Mouse (Mus musculus): Measurements from ENCODE around the gene Endog. TPM values are rescaled to one million over a fixed set of nuclear protein-coding genes. Genes with fewer than 3 reads are reported as not detected.

Endog gene
- total RNA-seq (2014; rRNA removed): 43.7 and 51.3 TPM in 2 replicates
- 38.9 and 42.2 TPM in 2 replicates for polyA plus RNA-seq (2015; fragmentation: Nextera tagmentation; extraction: Ambion mirVana)

GRCm38 (mm10) chr2:30171371-30171996 is at the start of gene Endog:
Gene Endog, plus strand, starts transcription at chr2:30171493.
- DNase-seq (ENCODE audit: low spot score) (peak; percentile 94), ATAC-seq (ENCODE audit: low FRiP score) (peak; percentile 95)
- H3K27ac ChIP-seq (ENCODE audit: low read depth, low read length): peak within 1 kb of the TSS; percentile 90
- peak within 1 kb of the TSS; percentile 65 for H3K4me2 ChIP-seq (ENCODE audit: low read depth, low read length, poor library complexity, severe bottlenecking)
- peaks cover 8% of the 10 kb centered on the region; the same call in 1 of the 2 replicates for H3K4me1 ChIP-seq (ENCODE audit: insufficient read depth, low read length)
- no peaks in the 10 kb centered on the region for H3K9me3 ChIP-seq (ENCODE audit: low read length)
- WGBS: under 1% methylated on average over 73 of the region's 75 CpGs
- peak within 1 kb of the TSS; percentile 56 for H3K4me3 ChIP-seq (ENCODE audit: low read depth, low read length)
- peaks cover 39% of the 10 kb centered on the region for H3K36me3 ChIP-seq (ENCODE audit: insufficient read depth, low read length)
- H3K9ac ChIP-seq (replicated peaks; ENCODE audit: low read length, poor library complexity, severe bottlenecking): peak within 1 kb of the TSS; percentile 77
- TF ChIP-seq CTCF (IDR thresholded peaks at IDR 0.05): no peak; the same call in 1 of the 2 replicates
- H3K27me3 ChIP-seq (ENCODE audit: insufficient read depth, low read length): no peaks in the 10 kb centered on the region

GRCm38 (mm10) chr2:30122766-30123165 is 48.5 kb upstream of the Endog start:
- Histone ChIP-seq H3K4me2 (ENCODE audit: low read depth, low read length, poor library complexity, severe bottlenecking) (peak overlapping the region; percentile 75), H3K9me3 (ENCODE audit: low read length) (no peaks in the 10 kb centered on the region), H3K4me1 (ENCODE audit: insufficient read depth, low read length) (peaks cover 6% of the 10 kb centered on the region), H3K36me3 (ENCODE audit: insufficient read depth, low read length) (0 out of 2 replicates have a peak, but pooled peaks cover 5% of the 10 kb centered on the region), H3K4me3 (ENCODE audit: low read depth, low read length) (no peak overlapping the region), H3K9ac (replicated peaks; ENCODE audit: low read length, poor library complexity, severe bottlenecking) (no peak overlapping the region), H3K27ac (ENCODE audit: low read depth, low read length) (no peak overlapping the region), H3K27me3 (ENCODE audit: insufficient read depth, low read length) (no peaks in the 10 kb centered on the region)
- no peak for TF ChIP-seq CTCF (IDR thresholded peaks at IDR 0.05)
- DNase-seq (ENCODE audit: low spot score) (no peak), ATAC-seq (ENCODE audit: low FRiP score) (no peak)
- WGBS: 84% methylated on average over 5 of the region's 5 CpGs

DNA sequence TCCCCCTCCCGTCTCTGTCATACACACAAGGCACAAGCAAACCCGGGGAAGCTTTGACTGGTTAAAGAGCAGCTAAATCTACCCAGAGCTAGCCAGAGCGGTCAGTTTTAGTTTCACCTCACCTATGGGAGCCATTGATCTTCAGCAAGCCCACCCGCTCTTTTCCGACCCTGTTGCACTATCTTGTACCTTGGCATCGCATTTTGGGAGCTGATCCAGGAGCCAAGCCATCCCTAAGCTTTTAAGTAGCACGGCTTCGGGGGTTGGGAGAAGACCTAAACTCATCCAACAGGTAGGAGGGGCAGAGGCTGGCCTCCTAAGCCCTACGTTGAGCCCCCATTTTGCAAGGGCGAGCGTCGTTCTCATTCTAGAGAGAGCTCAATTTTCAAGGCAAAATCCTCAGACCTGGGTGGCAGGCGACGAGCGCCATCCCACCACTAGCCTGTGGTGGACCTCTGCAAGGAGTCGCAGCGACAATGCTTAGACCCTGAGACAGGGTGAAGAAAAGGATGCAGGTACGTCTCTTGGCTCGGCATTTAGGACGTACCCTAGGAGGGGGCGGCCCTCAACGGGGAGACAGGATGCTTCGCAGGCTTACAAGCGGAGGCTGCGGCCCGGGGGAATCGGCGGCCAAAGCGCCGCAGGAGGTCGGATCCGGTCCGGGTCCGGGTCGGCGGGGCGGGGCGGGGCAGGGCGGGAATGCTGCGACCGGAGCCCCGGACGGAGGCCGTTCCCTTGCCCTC is 47.4 kb upstream of the Endog start:
- peak; percentile 57; the same call in 1 of the 2 replicates for ATAC-seq (ENCODE audit: low FRiP score)
- WGBS: 2% methylated on average over 35 of the region's 44 CpGs

DNA sequence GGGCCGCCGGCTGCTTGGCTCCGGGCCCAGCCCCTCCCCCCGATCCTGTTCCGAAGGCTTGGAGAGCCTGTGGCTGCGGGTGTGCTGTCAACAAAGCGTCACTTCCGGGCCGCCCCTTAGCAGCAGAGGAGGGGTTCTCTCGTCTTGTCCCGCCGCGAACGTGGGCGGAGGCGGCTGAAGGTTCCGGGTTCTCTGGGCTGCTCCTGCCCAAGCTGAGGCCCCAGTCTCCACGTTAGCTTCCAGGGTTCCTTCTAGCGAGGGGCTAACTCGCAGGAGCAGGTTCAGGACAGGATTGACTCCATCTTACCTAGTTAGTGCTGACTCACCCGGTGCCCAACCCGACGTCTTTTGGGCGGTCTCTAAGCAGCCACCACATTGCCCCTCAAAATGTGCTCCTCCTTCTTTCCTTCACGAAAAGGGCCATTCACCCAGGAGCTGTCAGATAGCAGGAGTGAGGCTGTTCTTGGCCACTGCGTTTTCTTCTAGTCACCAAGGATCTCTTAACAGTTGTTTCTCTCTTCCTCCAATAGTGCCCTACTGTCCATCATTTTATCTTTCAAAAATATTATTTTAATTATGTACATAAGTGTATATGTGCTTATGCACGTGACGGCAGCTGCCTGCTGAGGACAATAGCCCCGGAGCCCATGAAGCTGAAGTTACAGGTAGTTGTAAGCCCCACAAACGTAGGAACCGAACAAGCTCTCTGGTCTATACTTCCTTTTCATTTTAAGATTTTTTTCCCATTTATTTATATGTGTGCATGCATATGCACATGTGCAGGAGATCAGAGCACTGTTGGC is 46.6 kb upstream of the Endog start, which contains the start of gene Zer1:
Zer1 (minus strand) TSS at position 114 of the 803 bp plus-strand sequence.
- Histone ChIP-seq H3K36me3 (ENCODE audit: insufficient read depth, low read length) (0 out of 2 replicates have a peak, but pooled peaks cover 5% of the 10 kb centered on the region), H3K27me3 (ENCODE audit: insufficient read depth, low read length) (no peaks in the 10 kb centered on the region), H3K4me1 (ENCODE audit: insufficient read depth, low read length) (peaks cover 6% of the 10 kb centered on the region), H3K27ac (ENCODE audit: low read depth, low read length) (peak within 1 kb of the TSS; percentile 88), H3K4me2 (ENCODE audit: low read depth, low read length, poor library complexity, severe bottlenecking) (peak within 1 kb of the TSS; percentile 75), H3K9me3 (ENCODE audit: low read length) (no peaks in the 10 kb centered on the region), H3K4me3 (ENCODE audit: low read depth, low read length) (peak within 1 kb of the TSS; percentile 82), H3K9ac (replicated peaks; ENCODE audit: low read length, poor library complexity, severe bottlenecking) (peak within 1 kb of the TSS; percentile 95)
- WGBS: 8% methylated on average over 31 of the region's 31 CpGs
- DNase-seq (ENCODE audit: low spot score): peak; percentile 97
- peak; percentile 94 for ATAC-seq (ENCODE audit: low FRiP score)
- TF ChIP-seq CTCF (IDR thresholded peaks at IDR 0.05): no peak

More for the DNA sequence above, 47.4 kb upstream of the Endog start:
- Histone ChIP-seq H3K4me2 (ENCODE audit: low read depth, low read length, poor library complexity, severe bottlenecking) (peak overlapping the region; percentile 75), H3K27ac (ENCODE audit: low read depth, low read length) (peak overlapping the region; percentile 88), H3K9ac (replicated peaks; ENCODE audit: low read length, poor library complexity, severe bottlenecking) (peak overlapping the region; percentile 95), H3K36me3 (ENCODE audit: insufficient read depth, low read length) (0 out of 2 replicates have a peak, but pooled peaks cover 5% of the 10 kb centered on the region), H3K4me1 (ENCODE audit: insufficient read depth, low read length) (peaks cover 6% of the 10 kb centered on the region), H3K27me3 (ENCODE audit: insufficient read depth, low read length) (no peaks in the 10 kb centered on the region), H3K9me3 (ENCODE audit: low read length) (no peaks in the 10 kb centered on the region), H3K4me3 (ENCODE audit: low read depth, low read length) (peak overlapping the region; percentile 82)
- TF ChIP-seq CTCF (IDR thresholded peaks at IDR 0.05): no peak
- DNase-seq (ENCODE audit: low spot score): peak; percentile 12

GRCm38 (mm10) chr2:30128789-30129188 is 42.5 kb upstream of the Endog start:
- H3K4me1 ChIP-seq (ENCODE audit: insufficient read depth, low read length): no peaks in the 10 kb centered on the region
- no peaks in the 10 kb centered on the region for H3K27me3 ChIP-seq (ENCODE audit: insufficient read depth, low read length)
- peak; percentile 86 for TF ChIP-seq CTCF (IDR thresholded peaks at IDR 0.05)
- no peaks in the 10 kb centered on the region for H3K9me3 ChIP-seq (ENCODE audit: low read length)
- no peak overlapping the region for H3K4me3 ChIP-seq (ENCODE audit: low read depth, low read length)
- ATAC-seq (ENCODE audit: low FRiP score) (no peak), DNase-seq (ENCODE audit: low spot score) (peak; percentile 70)
- no peaks in the 10 kb centered on the region for H3K36me3 ChIP-seq (ENCODE audit: insufficient read depth, low read length)
- H3K4me2 ChIP-seq (ENCODE audit: low read depth, low read length, poor library complexity, severe bottlenecking): no peak overlapping the region
- no peak overlapping the region for H3K27ac ChIP-seq (ENCODE audit: low read depth, low read length)
- WGBS: 31% methylated on average over 2 of the region's 2 CpGs
- H3K9ac ChIP-seq (replicated peaks; ENCODE audit: low read length, poor library complexity, severe bottlenecking): no peak overlapping the region

Measured in midbrain, postnatal 0 days (tissue).